Mouse (Mus musculus) heart, adult 2 months (tissue): ENCODE measurements at regions not wholly inside any gene's neighbourhood (a gene's known extent, or its start where the extent isn't known, plus 50 kb on each side); places are given as distances from the start of the nearest gene placed in this dataset.

ENCODE experiments used
- DNase-seq, 2 experiments: peaks; one replicate each; pipeline ENCODE4 v3.0.0; 2021
- H3K27ac ChIP-seq: fragments of 200-600 bp; 2 replicates; pipeline ENCODE4 v1.8.1; 2022
- H3K27me3 ChIP-seq: fragments of 200-500 bp; 2 replicates; pipeline ENCODE4 v1.6.1; 2012; ENCODE audit warnings: mild to moderate bottlenecking, low read length, inconsistent platforms, mixed read lengths; ENCODE audit not compliant: control insufficient read depth, insufficient read depth
- H3K36me3 ChIP-seq: fragments of 200-500 bp; 2 replicates; pipeline ENCODE4 v1.6.1; 2012; ENCODE audit warnings: low read length, inconsistent platforms; ENCODE audit not compliant: control insufficient read depth, insufficient read depth
- H3K4me1 ChIP-seq: fragments of 200-500 bp; 2 replicates; pipeline ENCODE4 v1.6.1; 2011; ENCODE audit warnings: low read length; ENCODE audit not compliant: control insufficient read depth, insufficient read depth
- H3K4me3 ChIP-seq: fragments of 200-600 bp; 2 replicates; pipeline ENCODE4 v1.8.1; 2022
- H3K79me2 ChIP-seq: fragments of 200-500 bp; replicated peaks from 2 replicates; pipeline ENCODE4 v1.6.1; 2012; ENCODE audit warnings: mild to moderate bottlenecking, inconsistent platforms, low read length, moderate library complexity, mixed read lengths; ENCODE audit not compliant: control insufficient read depth, insufficient read depth
- H3K9ac ChIP-seq: fragments of 200-500 bp; 2 replicates; pipeline ENCODE4 v1.6.1; 2012; ENCODE audit warnings: low read depth, mild to moderate bottlenecking, control low read depth, inconsistent platforms, low read length, mixed read lengths
- CTCF ChIP-seq: fragments of 200-600 bp; IDR thresholded peaks from 2 replicates; pipeline ENCODE4 v1.8.1; 2022; ENCODE audit warnings: antibody characterized with exemption, mild to moderate bottlenecking, moderate library complexity
- EP300 ChIP-seq: fragments of 200-500 bp; IDR thresholded peaks from 2 replicates; pipeline ENCODE4 v1.6.1; 2011; ENCODE audit warnings: low read depth, low read length, control low read depth; ENCODE audit not compliant: insufficient read depth
- POLR2A ChIP-seq: fragments of 200-500 bp; IDR thresholded peaks from 2 replicates; pipeline ENCODE4 v1.6.1; 2011; ENCODE audit warnings: mild to moderate bottlenecking, low read depth, low read length, control low read depth; ENCODE audit not compliant: insufficient read depth
- WGBS: fragments of 180-500 bp; shearing (Covaris S2); methylation state at CpG from one replicate; pipeline ENCODE4 v1.1.7; 2018; 5-methylcytosine and 5-hydroxymethylcytosine counted together
- intact Hi-C: fragments of 180-260 bp; cut with DNase I; formaldehyde crosslinking; loops from one replicate; pipeline ENCODE4 v1.15.1; 2025

DNA sequence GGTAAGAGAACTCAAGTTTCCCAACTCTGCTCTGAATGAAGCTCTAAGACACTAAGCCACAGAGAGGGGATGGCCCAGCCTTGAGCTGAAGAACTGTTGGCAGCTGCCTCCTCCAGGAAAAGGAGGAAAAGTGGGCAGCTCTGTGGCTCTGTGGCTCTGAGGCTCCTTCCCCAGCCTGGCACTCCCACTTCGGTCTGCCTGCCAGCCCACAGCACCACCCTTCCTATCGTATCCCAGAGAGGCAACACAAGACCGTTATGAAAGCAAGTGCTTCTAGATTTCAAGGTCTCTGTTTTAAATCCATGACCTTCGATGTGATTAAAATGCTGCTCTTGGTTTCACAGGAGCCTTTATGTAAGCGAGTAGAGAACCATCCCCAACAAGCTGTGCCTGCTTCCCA, 53.5 kb upstream of the Kcna5 start:
- H3K4me3 ChIP-seq: no peak overlapping the region
- no peaks in the 10 kb centered on the region for H3K27me3 ChIP-seq
- H3K9ac ChIP-seq: no peak overlapping the region
- no peak for TF ChIP-seq POLR2A
- TF ChIP-seq EP300: no peak
- TF ChIP-seq CTCF: no peak
- no peak for DNase-seq
- H3K4me1 ChIP-seq: no peaks in the 10 kb centered on the region
- 89% methylated on average over 5 of the region's 5 CpGs for WGBS
- no peaks in the 10 kb centered on the region for H3K36me3 ChIP-seq
- H3K27ac ChIP-seq: no peak overlapping the region
- intact Hi-C loops: no loop called here
- no peaks in the 10 kb centered on the region for H3K79me2 ChIP-seq

- 93% methylated on average over 1 of the region's 1 CpGs for WGBS
- no peak for TF ChIP-seq CTCF
- no peak for TF ChIP-seq POLR2A
- TF ChIP-seq EP300: no peak
- intact Hi-C loops: no loop called here
- no peaks in the 10 kb centered on the region for H3K79me2 ChIP-seq
- no peaks in the 10 kb centered on the region for H3K27me3 ChIP-seq
- DNase-seq: no peak
- no peak overlapping the region for H3K9ac ChIP-seq
- H3K4me3 ChIP-seq: no peak overlapping the region
- no peaks in the 10 kb centered on the region for H3K36me3 ChIP-seq
- no peaks in the 10 kb centered on the region for H3K4me1 ChIP-seq
- no peak overlapping the region for H3K27ac ChIP-seq
Measured at GRCm38 (mm10) chr6:126587476-126587875, 52.3 kb upstream of the Kcna5 start.

DNA sequence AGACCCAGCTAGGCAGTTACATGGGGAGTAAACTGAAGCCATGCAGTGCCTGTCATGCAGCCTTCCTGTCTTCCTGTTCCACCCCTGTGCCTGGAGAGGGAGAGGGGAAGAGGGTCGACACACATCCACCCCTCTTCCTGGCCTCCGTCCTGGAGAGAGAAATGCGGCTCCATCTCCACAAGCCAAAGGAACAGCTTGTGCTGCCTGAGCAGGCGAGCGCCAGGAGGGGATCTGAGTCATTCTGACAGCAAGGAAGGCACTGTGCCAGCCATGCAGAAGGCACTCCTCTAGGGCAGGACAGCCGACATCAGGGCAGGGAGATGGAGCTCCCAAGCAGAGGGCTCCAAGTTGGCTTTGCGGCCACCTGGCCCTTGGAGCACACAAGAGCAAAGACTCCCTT, 50.6 kb upstream of the Kcna5 start:
- peak; percentile 27 to 35 for DNase-seq
- Histone ChIP-seq H3K79me2 (no peaks in the 10 kb centered on the region), H3K36me3 (no peaks in the 10 kb centered on the region), H3K27me3 (no peaks in the 10 kb centered on the region), H3K9ac (no peak overlapping the region), H3K27ac (no peak overlapping the region), H3K4me3 (no peak overlapping the region), H3K4me1 (no peaks in the 10 kb centered on the region)
- TF ChIP-seq CTCF: no peak
- TF ChIP-seq POLR2A: no peak
- TF ChIP-seq EP300: no peak
- WGBS: 24% methylated on average over 7 of the region's 7 CpGs
- intact Hi-C loops: no loop called here
